Mouse (Mus musculus) C2C12 (cell line): ENCODE results near the gene Kmt2d.

Source experiments
- CEBPB ChIP-seq: IDR thresholded peaks from one replicate; pipeline ENCODE4 v1.6.1; 2011; ENCODE audit warnings: low read depth, mild to moderate bottlenecking, control low read depth, moderate library complexity
- CTCF ChIP-seq: IDR thresholded peaks from one replicate; pipeline ENCODE4 v1.5.1; 2011; ENCODE audit not compliant: control insufficient read depth, insufficient read depth, insufficient read length
- MAX ChIP-seq: IDR thresholded peaks from one replicate; pipeline ENCODE4 v1.6.1; 2011; ENCODE audit warnings: mild to moderate bottlenecking, control low read depth

- TF ChIP-seq CTCF (no peak), CEBPB (no peak), MAX (no peak)
Measured at GRCm38 (mm10) chr15:98837743-98838103, 33.3 kb downstream of the Kmt2d start.
